Mouse (Mus musculus) adrenal gland, postnatal 4 days (tissue): ENCODE measurements at regions not wholly inside any gene's neighbourhood (a gene's known extent, or its start where the extent isn't known, plus 50 kb on each side); places are given as distances from the start of the nearest gene placed in this dataset.
A peak's percentile ranks its signal among the peaks of the same experiment; 100 is the strongest.

Source experiments
- DNase-seq, 2 experiments: peaks; one replicate each; pipeline ENCODE4 v3.0.0; 2021 to 2022; ENCODE audit warnings: low spot score in 2 of 2, mixed read lengths in 2 of 2

GRCm38 (mm10) chr9:46541001-46541400 is 221.2 kb upstream of the 4931429L15Rik start:
- no peak for DNase-seq

GRCm38 (mm10) chr9:46538616-46539015 is 218.8 kb upstream of the 4931429L15Rik start:
- no peak for DNase-seq

GRCm38 (mm10) chr9:46516401-46517130 is 196.8 kb upstream of the 4931429L15Rik start:
- DNase-seq = no peak

- no peak for DNase-seq
These were observed 192.7 kb upstream of the 4931429L15Rik start for GRCm38 (mm10) chr9:46512276-46513051.

- DNase-seq = no peak
These were observed 191.5 kb upstream of the 4931429L15Rik start for GRCm38 (mm10) chr9:46511307-46511706.

- no peak for DNase-seq
These were observed 190.1 kb upstream of the 4931429L15Rik start for GRCm38 (mm10) chr9:46509896-46510295.

- no peak for DNase-seq
These were observed 189.7 kb upstream of the 4931429L15Rik start for GRCm38 (mm10) chr9:46509458-46509857.

GRCm38 (mm10) chr9:46507036-46507435 is 187.2 kb upstream of the 4931429L15Rik start:
- no peak for DNase-seq

GRCm38 (mm10) chr9:46504536-46504935 is 184.8 kb upstream of the 4931429L15Rik start:
- DNase-seq = no peak

- DNase-seq = no peak
These were observed 184.3 kb upstream of the 4931429L15Rik start for GRCm38 (mm10) chr9:46504133-46504416.

- DNase-seq = no peak
These were observed 183.7 kb upstream of the 4931429L15Rik start for GRCm38 (mm10) chr9:46503321-46504132.

- DNase-seq = no peak
These were observed 179.6 kb upstream of the 4931429L15Rik start for GRCm38 (mm10) chr9:46499426-46499825.

GRCm38 (mm10) chr9:46498861-46499260 is 179.1 kb upstream of the 4931429L15Rik start:
- DNase-seq = no peak

- DNase-seq = no peak
These were observed 175.5 kb upstream of the 4931429L15Rik start for GRCm38 (mm10) chr9:46495276-46495675.

GRCm38 (mm10) chr9:46482859-46483443 is 163.2 kb upstream of the 4931429L15Rik start:
- DNase-seq = no peak

GRCm38 (mm10) chr9:46482034-46482858 is 162.5 kb upstream of the 4931429L15Rik start:
- DNase-seq = no peak

- DNase-seq = no peak
These were observed 161.7 kb upstream of the 4931429L15Rik start for GRCm38 (mm10) chr9:46481491-46481890.

- DNase-seq = peak; percentile 6 to 55
These were observed 160.4 kb upstream of the 4931429L15Rik start for GRCm38 (mm10) chr9:46480080-46480690.

- no peak for DNase-seq
These were observed 158.8 kb upstream of the 4931429L15Rik start for GRCm38 (mm10) chr9:46478611-46479010.

GRCm38 (mm10) chr9:46476516-46476915 is 156.7 kb upstream of the 4931429L15Rik start:
- DNase-seq = no peak
